Mouse (Mus musculus): Measurements from ENCODE around the gene Tgfbrap1. TPM values are rescaled to one million over a fixed set of nuclear protein-coding genes. Genes with fewer than 3 reads are reported as not detected.
"Not testable (repeated sequence)": the region's sequence is repeated elsewhere in the genome, so short reads cannot be mapped to it uniquely, and the experiment has no call there.

Gene Tgfbrap1
- 9.6 and 10.2 TPM in 2 replicates for polyA plus RNA-seq (2016; fragmentation: Nextera tagmentation; extraction: Ambion mirVana)

GRCm38 (mm10) chr1:43098031-43098984, at the start of gene Tgfbrap1, which contains the start of gene AI597479:
TSS of gene Tgfbrap1 (minus strand) at chr1:43098637.
TSS of gene AI597479 (plus strand) at chr1:43098710.
- Histone ChIP-seq H3K27me3 (ENCODE audit: insufficient read depth, poor library complexity, severe bottlenecking) (no peaks in the 10 kb centered on the region), H3K36me3 (peaks cover 18% of the 10 kb centered on the region), H3K4me3 (peak within 1 kb of the TSS; percentile 95), H3K4me1 (peaks cover 8% of the 10 kb centered on the region), H3K27ac (peak within 1 kb of the TSS; percentile 98), H3K9me3 (no peaks in the 10 kb centered on the region)
- DNase-seq (ENCODE audit: low spot score): peak; percentile 96
- WGBS: under 1% methylated on average over 57 of the region's 57 CpGs

GRCm38 (mm10) chr1:43147474-43147873, 49.0 kb upstream of the Tgfbrap1 start:
- WGBS: 63% methylated on average over 2 of the region's 2 CpGs
- no peak overlapping the region for H3K4me3 ChIP-seq
- DNase-seq (ENCODE audit: low spot score): no peak
- H3K36me3 ChIP-seq: peaks cover 77% of the 10 kb centered on the region
- no peak overlapping the region for H3K27ac ChIP-seq
- H3K9me3 ChIP-seq: no peaks in the 10 kb centered on the region
- H3K27me3 ChIP-seq (ENCODE audit: insufficient read depth, poor library complexity, severe bottlenecking): no peaks in the 10 kb centered on the region
- peaks cover 37% of the 10 kb centered on the region; the same call in 1 of the 2 replicates for H3K4me1 ChIP-seq

- Histone ChIP-seq H3K4me3 (no peak overlapping the region), H3K36me3 (peaks cover 71% of the 10 kb centered on the region), H3K27ac (no peak overlapping the region)
These were observed 47.0 kb upstream of the Tgfbrap1 start for GRCm38 (mm10) chr1:43145388-43145787.

DNA sequence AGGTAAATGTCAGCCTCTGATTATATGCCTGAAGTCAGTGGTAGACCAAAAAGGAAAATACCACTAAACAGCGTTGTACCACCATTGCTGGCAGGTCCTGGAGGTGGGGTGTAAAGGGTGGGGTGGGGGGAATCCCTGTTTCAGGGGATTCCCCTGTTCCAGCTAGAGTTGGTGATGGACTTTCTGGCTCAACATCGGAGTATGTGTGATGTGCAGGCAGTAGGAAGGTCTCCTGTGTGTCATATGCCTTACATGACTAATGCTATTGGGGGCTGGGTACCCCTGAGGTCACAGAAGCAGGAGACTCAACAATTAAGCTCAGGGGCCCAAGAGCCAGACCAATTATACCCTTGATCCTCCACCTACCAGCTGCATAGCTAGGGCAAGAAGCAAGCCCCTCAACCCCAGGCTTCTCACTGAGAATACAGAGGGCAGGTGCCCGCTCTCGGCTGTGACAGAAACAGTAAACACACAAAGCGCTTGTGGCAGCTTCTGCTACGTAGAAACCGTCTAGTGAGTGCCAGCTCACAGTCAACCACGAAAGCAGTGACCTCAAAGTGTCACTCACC, 46.0 kb upstream of the Tgfbrap1 start:
- Histone ChIP-seq H3K36me3 (peaks cover 69% of the 10 kb centered on the region), H3K9me3 (no peaks in the 10 kb centered on the region), H3K27ac (no peak overlapping the region), H3K27me3 (ENCODE audit: insufficient read depth, poor library complexity, severe bottlenecking) (no peaks in the 10 kb centered on the region), H3K4me3 (no peak overlapping the region), H3K4me1 (peaks cover 43% of the 10 kb centered on the region)
- DNase-seq (ENCODE audit: low spot score): no peak
- 90% methylated on average over 8 of the region's 8 CpGs for WGBS

More at GRCm38 (mm10) chr1:43145388-43145787, 47.0 kb upstream of the Tgfbrap1 start:
- 80% methylated on average over 6 of the region's 6 CpGs for WGBS
- Histone ChIP-seq H3K27me3 (ENCODE audit: insufficient read depth, poor library complexity, severe bottlenecking) (no peaks in the 10 kb centered on the region), H3K4me1 (peaks cover 43% of the 10 kb centered on the region), H3K9me3 (no peaks in the 10 kb centered on the region)
- no peak for DNase-seq (ENCODE audit: low spot score)

DNA sequence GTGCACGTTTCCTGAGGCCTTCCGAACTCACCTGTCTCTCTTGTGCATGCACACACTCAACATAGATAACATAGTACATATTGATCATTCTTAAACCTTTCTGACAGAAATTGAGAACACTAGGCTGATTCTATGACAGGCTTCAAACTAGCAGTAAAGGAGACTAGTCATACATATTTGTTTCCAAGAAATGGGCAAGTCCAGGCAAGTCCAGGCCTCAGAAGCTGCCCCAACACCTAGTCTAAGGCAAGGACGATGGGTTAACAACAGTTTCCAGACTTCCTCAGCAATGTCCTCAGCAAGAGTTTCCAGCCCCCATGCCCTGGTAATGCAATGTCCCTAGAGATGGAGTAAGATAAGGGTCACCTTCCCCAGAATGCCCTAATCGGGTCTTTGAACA, 45.4 kb upstream of the Tgfbrap1 start:
- H3K9me3 ChIP-seq: no peaks in the 10 kb centered on the region
- H3K36me3 ChIP-seq: peaks cover 63% of the 10 kb centered on the region
- no peak overlapping the region for H3K27ac ChIP-seq
- H3K27me3 ChIP-seq (ENCODE audit: insufficient read depth, poor library complexity, severe bottlenecking): no peaks in the 10 kb centered on the region
- WGBS: 83% methylated on average over 4 of the region's 4 CpGs
- H3K4me3 ChIP-seq: no peak overlapping the region
- H3K4me1 ChIP-seq: peaks cover 41% of the 10 kb centered on the region
- no peak for DNase-seq (ENCODE audit: low spot score)

- peaks cover 60% of the 10 kb centered on the region for H3K36me3 ChIP-seq
- WGBS: 78% methylated on average over 4 of the region's 4 CpGs
- no peaks in the 10 kb centered on the region for H3K27me3 ChIP-seq (ENCODE audit: insufficient read depth, poor library complexity, severe bottlenecking)
- H3K9me3 ChIP-seq: no peaks in the 10 kb centered on the region
- no peak overlapping the region for H3K4me3 ChIP-seq
- no peak overlapping the region for H3K27ac ChIP-seq
- no peak for DNase-seq (ENCODE audit: low spot score)
- H3K4me1 ChIP-seq: peaks cover 35% of the 10 kb centered on the region
These were observed 44.8 kb upstream of the Tgfbrap1 start for GRCm38 (mm10) chr1:43143284-43143683.

- H3K36me3 ChIP-seq: peaks cover 64% of the 10 kb centered on the region
These were observed 44.4 kb upstream of the Tgfbrap1 start for GRCm38 (mm10) chr1:43142849-43143248.

GRCm38 (mm10) chr1:43141555-43141961, 43.1 kb upstream of the Tgfbrap1 start:
- WGBS: 70% methylated on average over 11 of the region's 11 CpGs
- DNase-seq (ENCODE audit: low spot score): no peak
- H3K4me1 ChIP-seq: peaks cover 30% of the 10 kb centered on the region
- H3K27ac ChIP-seq: 0 out of 2 replicates have a peak overlapping the region, but pooled peaks have one; percentile 7
- H3K9me3 ChIP-seq: no peaks in the 10 kb centered on the region
- peaks cover 72% of the 10 kb centered on the region for H3K36me3 ChIP-seq
- H3K4me3 ChIP-seq: no peak overlapping the region
- H3K27me3 ChIP-seq (ENCODE audit: insufficient read depth, poor library complexity, severe bottlenecking): no peaks in the 10 kb centered on the region

More at GRCm38 (mm10) chr1:43142849-43143248, 44.4 kb upstream of the Tgfbrap1 start:
- no peak for DNase-seq (ENCODE audit: low spot score)
- H3K9me3 ChIP-seq: no peaks in the 10 kb centered on the region
- H3K27ac ChIP-seq: no peak overlapping the region
- peaks cover 33% of the 10 kb centered on the region for H3K4me1 ChIP-seq
- H3K27me3 ChIP-seq (ENCODE audit: insufficient read depth, poor library complexity, severe bottlenecking): no peaks in the 10 kb centered on the region
- 87% methylated on average over 6 of the region's 6 CpGs for WGBS
- no peak overlapping the region for H3K4me3 ChIP-seq

DNA sequence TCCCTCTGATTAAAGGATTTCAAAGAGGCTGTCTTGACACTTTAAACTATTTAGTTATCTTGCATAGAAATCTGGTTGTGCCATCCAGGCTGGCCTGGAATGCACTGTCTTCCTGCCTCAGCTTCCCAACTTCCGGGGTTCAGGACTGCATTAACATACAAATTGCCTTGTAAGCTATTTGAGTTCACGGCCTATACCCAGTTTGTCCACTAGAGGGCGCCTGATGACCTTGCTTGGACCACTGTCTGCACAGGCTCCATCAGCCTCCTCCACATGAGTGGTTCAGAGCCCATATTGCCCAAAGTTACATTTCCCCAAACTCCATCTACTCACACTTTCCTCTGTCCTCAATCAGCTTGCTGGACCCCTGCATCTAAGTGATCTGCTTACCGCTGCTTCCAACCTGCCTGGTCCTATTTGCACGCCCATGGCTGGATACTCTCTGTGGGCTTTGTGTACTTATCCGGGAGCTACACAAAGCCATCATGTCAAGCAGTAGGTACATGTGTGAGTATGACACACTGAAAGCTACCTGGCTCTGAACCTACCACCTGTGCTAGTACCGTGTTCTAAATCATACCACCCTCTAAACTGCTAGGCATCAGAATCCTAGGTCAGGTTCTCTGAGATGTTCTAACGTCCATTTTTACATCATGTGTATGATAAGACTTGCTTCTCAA, 41.3 kb upstream of the Tgfbrap1 start:
- peaks cover 28% of the 10 kb centered on the region for H3K4me1 ChIP-seq
- H3K27ac ChIP-seq: no peak overlapping the region
- H3K4me3 ChIP-seq: no peak overlapping the region
- H3K36me3 ChIP-seq: peaks cover 74% of the 10 kb centered on the region
- no peaks in the 10 kb centered on the region for H3K27me3 ChIP-seq (ENCODE audit: insufficient read depth, poor library complexity, severe bottlenecking)
- H3K9me3 ChIP-seq: no peaks in the 10 kb centered on the region
- DNase-seq (ENCODE audit: low spot score): peak; percentile 90
- 45% methylated on average over 8 of the region's 8 CpGs for WGBS

DNA sequence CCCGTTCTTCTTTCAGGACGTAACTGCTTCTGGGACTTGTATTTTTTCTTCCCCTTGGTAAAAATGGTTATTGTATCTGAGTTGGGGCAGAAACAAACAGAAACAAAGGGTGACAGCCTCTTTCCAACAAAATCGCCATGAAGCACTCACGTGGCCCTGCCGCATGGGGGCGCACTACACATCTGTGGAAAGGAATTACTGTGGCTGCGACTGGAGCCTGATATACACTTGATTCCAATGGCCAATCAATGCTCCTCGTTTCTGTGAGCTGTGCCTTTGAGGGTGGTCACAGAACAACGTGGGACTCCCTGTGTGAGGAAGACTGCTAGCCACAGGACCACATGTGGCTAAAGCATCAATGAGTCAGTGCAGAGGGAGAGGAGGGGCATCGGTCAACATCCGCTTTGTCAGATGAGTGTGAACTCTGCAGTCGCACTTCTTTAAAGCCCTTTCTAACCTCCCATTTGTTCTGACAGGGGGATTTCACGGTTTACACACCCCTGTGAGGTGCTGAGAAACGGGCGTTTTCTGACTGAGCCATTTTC, 39.9 kb upstream of the Tgfbrap1 start:
- peaks cover 73% of the 10 kb centered on the region for H3K36me3 ChIP-seq

DNA sequence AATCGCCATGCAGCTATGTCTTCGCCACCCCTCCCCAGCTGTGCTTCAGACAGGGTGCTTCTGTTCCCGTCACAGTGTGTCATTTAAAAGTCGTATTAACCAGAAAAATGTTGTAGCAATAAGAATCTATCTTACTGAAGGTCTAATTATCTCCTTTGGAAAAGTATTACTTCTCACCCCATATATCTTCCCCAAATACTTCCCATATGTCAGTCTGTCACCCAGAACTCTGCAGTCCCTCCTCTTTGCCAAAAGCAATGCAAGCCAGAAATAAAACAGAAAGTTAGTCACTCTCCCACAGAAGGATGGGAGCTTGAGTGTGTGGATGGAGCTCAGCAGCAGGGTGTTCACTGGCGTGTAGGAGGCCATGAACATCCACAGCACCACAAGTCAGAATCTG, 38.9 kb upstream of the Tgfbrap1 start:
- Histone ChIP-seq H3K4me1 (peaks cover 17% of the 10 kb centered on the region), H3K36me3 (peaks cover 77% of the 10 kb centered on the region), H3K27me3 (ENCODE audit: insufficient read depth, poor library complexity, severe bottlenecking) (no peaks in the 10 kb centered on the region), H3K27ac (no peak overlapping the region), H3K9me3 (no peaks in the 10 kb centered on the region), H3K4me3 (no peak overlapping the region)
- 83% methylated on average over 5 of the region's 5 CpGs for WGBS
- no peak for DNase-seq (ENCODE audit: low spot score)

More for the DNA sequence above, 39.9 kb upstream of the Tgfbrap1 start:
- 67% methylated on average over 15 of the region's 15 CpGs for WGBS
- no peaks in the 10 kb centered on the region for H3K9me3 ChIP-seq
- H3K27ac ChIP-seq: no peak overlapping the region
- no peak overlapping the region for H3K4me3 ChIP-seq
- H3K4me1 ChIP-seq: peaks cover 17% of the 10 kb centered on the region
- DNase-seq (ENCODE audit: low spot score): no peak
- no peaks in the 10 kb centered on the region for H3K27me3 ChIP-seq (ENCODE audit: insufficient read depth, poor library complexity, severe bottlenecking)

DNA sequence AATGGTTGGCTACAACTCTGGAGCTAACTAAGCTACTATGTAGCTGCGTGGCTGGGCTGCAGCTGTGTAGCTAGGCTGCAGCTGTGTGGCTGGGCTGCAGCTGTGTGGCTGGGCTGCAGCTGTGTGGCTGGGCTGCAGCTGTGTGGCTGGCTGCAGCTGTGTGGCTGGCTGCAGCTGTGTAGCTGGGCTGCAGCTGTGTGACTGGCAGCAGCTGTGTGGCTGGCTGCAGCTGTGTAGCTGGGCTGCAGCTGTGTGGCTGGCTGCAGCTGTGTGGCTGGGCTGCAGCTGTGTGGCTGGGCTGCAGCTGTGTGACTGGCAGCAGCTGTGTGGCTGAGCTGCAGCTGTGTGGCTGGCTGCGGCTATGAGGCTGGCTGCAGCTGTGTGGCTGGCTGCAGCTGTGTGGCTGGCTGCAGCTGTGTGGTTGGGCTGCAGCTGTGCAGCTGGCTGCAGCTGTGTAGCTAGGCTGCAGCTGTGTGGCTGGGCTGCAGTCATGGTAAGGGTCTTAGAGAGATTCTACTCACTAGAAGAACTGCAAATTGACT, 38.1 kb upstream of the Tgfbrap1 start:
- H3K9me3 ChIP-seq; DNase-seq (ENCODE audit: low spot score); H3K27ac ChIP-seq; H3K27me3 ChIP-seq (ENCODE audit: insufficient read depth, poor library complexity, severe bottlenecking); H3K4me3 ChIP-seq: not testable (repeated sequence)
- WGBS: 79% methylated on average over 2 of the region's 2 CpGs
- peaks cover 77% of the 10 kb centered on the region for H3K36me3 ChIP-seq
- H3K4me1 ChIP-seq: peaks cover 11% of the 10 kb centered on the region
